Mouse (Mus musculus): ENCODE data around the gene Myt1l. TPM values are rescaled to one million over a fixed set of nuclear protein-coding genes. Genes with fewer than 3 reads are reported as not detected.

Myt1l gene
- polyA plus RNA-seq, 1 experiment: not detected

DNA sequence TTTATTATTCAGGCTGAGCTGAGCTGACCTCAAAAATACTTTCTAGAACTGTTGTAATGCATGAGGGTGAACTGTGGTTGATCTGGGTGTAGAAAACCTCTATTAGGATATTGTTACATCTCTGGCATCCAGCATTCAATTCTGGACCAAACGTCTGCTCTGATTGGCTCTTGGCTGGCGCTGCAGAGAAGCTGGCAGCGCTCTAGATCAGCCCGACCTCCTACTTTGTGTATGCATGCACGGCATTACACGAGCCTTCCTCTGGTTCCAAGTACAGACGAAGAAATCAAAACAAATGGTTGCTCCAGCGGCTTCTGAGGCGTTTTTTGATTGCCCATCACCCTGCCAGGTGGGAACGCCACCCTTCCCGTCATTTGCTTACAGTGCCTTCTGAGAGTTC is 303.2 kb downstream of the Myt1l start:
- TF ChIP-seq POLR2A (IDR thresholded peaks at IDR 0.05; ENCODE audit: low read depth, low read length) (no peak), CTCF (conservative IDR thresholded peaks at IDR 0.05; ENCODE audit: insufficient read depth, insufficient read length, low read depth, low read length) (no peak)
- Histone ChIP-seq H3K4me3 (ENCODE audit: insufficient read depth, low read depth, low read length) (no peak overlapping the region), H3K27ac (ENCODE audit: insufficient read depth, low read depth, low read length) (no peak overlapping the region), H3K4me1 (ENCODE audit: control insufficient read depth, insufficient read depth, low read length) (no peaks in the 10 kb centered on the region), H3K27me3 (replicated peaks; ENCODE audit: control insufficient read depth, insufficient read depth, low read length) (no peaks in the 10 kb centered on the region), H3K36me3 (ENCODE audit: control insufficient read depth, insufficient read depth, low read length) (no peaks in the 10 kb centered on the region)
- no peak for DNase-seq
- 66% methylated on average over 11 of the region's 11 CpGs for WGBS

DNA sequence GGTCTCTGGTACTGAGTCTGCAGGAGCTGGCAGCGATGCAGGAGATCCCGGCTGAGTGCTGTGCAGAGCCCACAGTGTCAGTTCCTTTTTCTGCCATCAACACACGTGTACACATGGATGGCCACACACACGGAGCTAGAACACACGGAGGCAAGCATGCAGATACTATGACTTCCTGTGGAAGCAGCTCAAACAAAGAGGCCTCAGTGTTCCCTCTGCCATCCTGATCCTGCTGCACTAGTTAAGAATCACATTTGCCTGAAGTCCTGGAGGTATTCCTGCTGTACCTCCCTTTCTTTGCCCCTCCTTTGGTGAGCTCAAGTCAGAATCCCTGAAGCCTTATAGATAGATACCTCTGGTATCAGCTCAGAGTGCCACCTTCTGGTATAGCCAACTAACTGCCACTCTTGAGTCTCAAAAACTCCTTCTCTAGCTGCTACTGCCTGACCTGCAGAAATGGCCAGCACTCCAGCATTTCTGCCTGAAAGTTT is 309.2 kb downstream of the Myt1l start:
- Histone ChIP-seq H3K4me1 (ENCODE audit: control insufficient read depth, insufficient read depth, low read length) (no peaks in the 10 kb centered on the region), H3K27ac (ENCODE audit: insufficient read depth, low read depth, low read length) (no peak overlapping the region), H3K4me3 (ENCODE audit: insufficient read depth, low read depth, low read length) (no peak overlapping the region), H3K27me3 (replicated peaks; ENCODE audit: control insufficient read depth, insufficient read depth, low read length) (no peaks in the 10 kb centered on the region), H3K36me3 (ENCODE audit: control insufficient read depth, insufficient read depth, low read length) (no peaks in the 10 kb centered on the region)
- DNase-seq: peak; percentile 22
- 69% methylated on average over 5 of the region's 5 CpGs for WGBS
- peak; percentile 31 for TF ChIP-seq CTCF (conservative IDR thresholded peaks at IDR 0.05; ENCODE audit: insufficient read depth, insufficient read length, low read depth, low read length)
- TF ChIP-seq POLR2A (IDR thresholded peaks at IDR 0.05; ENCODE audit: low read depth, low read length): no peak

DNA sequence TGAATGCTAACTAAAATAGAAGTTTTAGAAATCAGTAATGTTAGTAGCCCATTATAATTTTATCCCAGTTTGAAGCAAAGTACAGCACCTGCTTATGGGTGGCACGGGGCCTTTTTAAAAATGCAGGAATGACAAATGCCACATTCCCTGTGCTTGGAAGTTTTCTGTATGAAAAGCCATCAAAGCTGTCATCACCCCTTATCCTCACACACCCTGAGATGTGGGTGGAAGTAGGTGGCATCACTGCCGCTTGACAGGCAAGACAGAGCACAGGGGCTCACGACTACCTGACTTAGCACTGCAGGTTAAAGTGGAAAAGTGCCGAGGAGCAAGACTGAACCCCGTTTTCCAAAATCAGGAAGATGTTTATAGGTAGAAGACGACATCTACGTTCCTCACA is 310.2 kb downstream of the Myt1l start:
- Histone ChIP-seq H3K4me1 (ENCODE audit: control insufficient read depth, insufficient read depth, low read length) (no peaks in the 10 kb centered on the region), H3K27me3 (replicated peaks; ENCODE audit: control insufficient read depth, insufficient read depth, low read length) (no peaks in the 10 kb centered on the region), H3K27ac (ENCODE audit: insufficient read depth, low read depth, low read length) (no peak overlapping the region), H3K36me3 (ENCODE audit: control insufficient read depth, insufficient read depth, low read length) (no peaks in the 10 kb centered on the region), H3K4me3 (ENCODE audit: insufficient read depth, low read depth, low read length) (no peak overlapping the region)
- TF ChIP-seq POLR2A (IDR thresholded peaks at IDR 0.05; ENCODE audit: low read depth, low read length): no peak
- no peak for TF ChIP-seq CTCF (conservative IDR thresholded peaks at IDR 0.05; ENCODE audit: insufficient read depth, insufficient read length, low read depth, low read length)
- 89% methylated on average over 7 of the region's 7 CpGs for WGBS
- DNase-seq: no peak

DNA sequence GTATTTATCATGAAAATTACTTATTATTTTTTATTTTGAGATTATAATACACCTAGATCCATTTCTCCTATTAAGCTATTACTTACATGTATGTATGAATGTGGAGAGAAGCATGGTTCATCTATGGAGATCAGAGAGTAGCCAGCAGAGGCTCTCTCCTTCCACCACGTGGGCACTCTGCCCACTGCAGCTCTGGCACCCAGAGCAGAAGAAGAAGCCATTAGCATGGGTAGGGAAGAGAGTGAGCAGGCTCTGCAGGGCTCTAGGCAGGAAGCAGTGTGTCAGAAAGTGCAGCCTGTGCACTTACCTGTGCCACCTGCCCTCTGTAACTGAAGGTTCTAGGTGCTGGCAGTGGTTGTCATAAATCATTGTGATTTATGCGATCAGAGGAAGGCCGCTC is 321.8 kb downstream of the Myt1l start:
- Histone ChIP-seq H3K27me3 (replicated peaks; ENCODE audit: control insufficient read depth, insufficient read depth, low read length) (no peaks in the 10 kb centered on the region), H3K27ac (ENCODE audit: insufficient read depth, low read depth, low read length) (no peak overlapping the region), H3K36me3 (ENCODE audit: control insufficient read depth, insufficient read depth, low read length) (no peaks in the 10 kb centered on the region), H3K4me3 (ENCODE audit: insufficient read depth, low read depth, low read length) (no peak overlapping the region), H3K4me1 (ENCODE audit: control insufficient read depth, insufficient read depth, low read length) (no peaks in the 10 kb centered on the region)
- 75% methylated on average over 3 of the region's 3 CpGs for WGBS
- no peak for DNase-seq
- TF ChIP-seq POLR2A (IDR thresholded peaks at IDR 0.05; ENCODE audit: low read depth, low read length) (no peak), CTCF (conservative IDR thresholded peaks at IDR 0.05; ENCODE audit: insufficient read depth, insufficient read length, low read depth, low read length) (no peak)

DNA sequence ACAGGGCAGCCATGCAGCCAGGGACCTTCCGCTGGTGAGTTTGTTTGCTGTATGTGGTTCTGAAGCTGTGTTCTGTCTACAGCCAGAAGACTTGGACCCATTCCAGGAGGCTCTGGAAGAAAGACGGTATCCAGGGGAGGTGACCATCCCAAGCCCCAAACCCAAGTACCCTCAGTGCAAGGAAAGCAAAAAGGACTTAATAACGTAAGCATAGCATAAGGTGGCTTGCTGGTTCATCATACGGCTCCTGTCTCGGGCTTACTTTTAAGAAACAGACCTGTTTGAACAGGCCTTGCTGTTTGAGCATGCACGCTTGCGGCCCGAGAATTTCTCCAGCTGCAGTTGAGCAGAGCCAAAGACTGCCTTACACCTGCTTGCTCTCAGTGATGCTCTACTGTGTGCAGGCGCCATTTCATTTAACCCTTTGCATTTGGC is 326.0 kb downstream of the Myt1l start:
- H3K4me3 ChIP-seq (ENCODE audit: insufficient read depth, low read depth, low read length): no peak overlapping the region
- no peak overlapping the region for H3K27ac ChIP-seq (ENCODE audit: insufficient read depth, low read depth, low read length)
- H3K27me3 ChIP-seq (replicated peaks; ENCODE audit: control insufficient read depth, insufficient read depth, low read length): no peaks in the 10 kb centered on the region
- no peak for DNase-seq
- no peak for TF ChIP-seq CTCF (conservative IDR thresholded peaks at IDR 0.05; ENCODE audit: insufficient read depth, insufficient read length, low read depth, low read length)
- no peaks in the 10 kb centered on the region for H3K36me3 ChIP-seq (ENCODE audit: control insufficient read depth, insufficient read depth, low read length)
- no peaks in the 10 kb centered on the region for H3K4me1 ChIP-seq (ENCODE audit: control insufficient read depth, insufficient read depth, low read length)
- 80% methylated on average over 9 of the region's 9 CpGs for WGBS

DNA sequence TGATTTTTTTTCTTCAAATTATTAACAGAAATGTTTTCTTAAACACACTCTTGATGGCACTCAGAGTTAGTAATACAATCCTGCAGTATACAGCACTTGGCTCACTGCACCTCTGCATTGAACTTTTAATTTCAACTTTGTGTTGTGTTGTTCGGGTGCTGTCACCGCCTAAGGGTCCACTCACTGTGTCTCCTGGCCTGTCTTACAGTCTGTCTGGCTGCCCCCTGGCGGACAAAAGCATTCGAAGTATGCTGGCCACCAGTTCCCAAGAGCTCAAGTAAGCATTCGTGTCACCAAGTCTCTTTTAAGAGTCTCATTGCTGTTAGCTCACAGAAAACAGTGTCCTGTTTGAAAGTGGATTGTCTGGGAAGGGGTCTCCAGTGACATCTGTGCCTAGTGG is 326.8 kb downstream of the Myt1l start:
- 24% methylated on average over 5 of the region's 5 CpGs for WGBS
- Histone ChIP-seq H3K36me3 (ENCODE audit: control insufficient read depth, insufficient read depth, low read length) (no peaks in the 10 kb centered on the region), H3K4me3 (ENCODE audit: insufficient read depth, low read depth, low read length) (no peak overlapping the region), H3K27ac (ENCODE audit: insufficient read depth, low read depth, low read length) (no peak overlapping the region), H3K4me1 (ENCODE audit: control insufficient read depth, insufficient read depth, low read length) (no peaks in the 10 kb centered on the region), H3K27me3 (replicated peaks; ENCODE audit: control insufficient read depth, insufficient read depth, low read length) (no peaks in the 10 kb centered on the region)
- no peak for TF ChIP-seq POLR2A (IDR thresholded peaks at IDR 0.05; ENCODE audit: low read depth, low read length)
- TF ChIP-seq CTCF (conservative IDR thresholded peaks at IDR 0.05; ENCODE audit: insufficient read depth, insufficient read length, low read depth, low read length): peak; percentile 57
- DNase-seq: peak; percentile 34

DNA sequence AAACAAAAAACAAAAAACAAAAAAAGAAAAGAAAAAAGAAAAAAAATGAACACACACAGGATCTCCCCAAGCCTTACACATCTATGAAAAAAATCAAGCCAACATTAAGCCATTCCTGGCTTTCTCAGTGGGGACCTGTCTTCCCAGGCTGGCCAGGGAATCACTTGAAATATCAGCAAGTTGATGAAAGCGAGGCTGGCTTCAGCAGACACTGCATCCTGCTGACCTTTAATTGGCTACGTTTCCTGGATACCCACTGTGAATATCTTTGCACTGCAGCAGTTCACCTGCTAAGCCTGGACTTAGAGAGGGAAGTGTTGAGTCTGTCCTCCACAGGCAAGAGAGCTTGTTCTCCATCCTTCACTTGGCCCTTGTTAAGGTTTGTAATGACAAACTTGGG is 332.8 kb downstream of the Myt1l start:
- Histone ChIP-seq H3K4me1 (ENCODE audit: control insufficient read depth, insufficient read depth, low read length) (no peaks in the 10 kb centered on the region), H3K27me3 (replicated peaks; ENCODE audit: control insufficient read depth, insufficient read depth, low read length) (no peaks in the 10 kb centered on the region), H3K36me3 (ENCODE audit: control insufficient read depth, insufficient read depth, low read length) (no peaks in the 10 kb centered on the region), H3K27ac (ENCODE audit: insufficient read depth, low read depth, low read length) (no peak overlapping the region), H3K4me3 (ENCODE audit: insufficient read depth, low read depth, low read length) (no peak overlapping the region)
- WGBS: 49% methylated on average over 2 of the region's 2 CpGs
- DNase-seq: no peak
- TF ChIP-seq POLR2A (IDR thresholded peaks at IDR 0.05; ENCODE audit: low read depth, low read length) (no peak), CTCF (conservative IDR thresholded peaks at IDR 0.05; ENCODE audit: insufficient read depth, insufficient read length, low read depth, low read length) (no peak)

DNA sequence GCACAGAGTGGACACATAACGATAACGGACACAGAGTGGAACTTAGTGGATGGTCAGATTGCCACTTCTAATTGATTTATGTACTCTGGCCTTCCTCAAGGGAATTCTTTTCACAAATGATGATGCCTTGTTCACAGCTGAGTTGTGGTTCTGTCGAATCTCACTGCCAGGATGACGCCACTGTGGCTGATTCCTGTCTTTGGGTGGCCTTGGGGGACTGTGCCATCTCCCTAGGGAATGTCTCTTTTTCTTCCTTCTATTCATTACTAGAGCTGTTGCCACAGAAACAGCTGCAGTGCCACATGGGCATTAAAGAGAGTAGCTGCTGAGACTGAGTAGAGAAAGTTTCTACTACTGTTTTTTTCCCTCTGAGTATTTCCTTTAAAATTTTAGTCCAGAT is 340.1 kb downstream of the Myt1l start:
- H3K36me3 ChIP-seq (ENCODE audit: control insufficient read depth, insufficient read depth, low read length): no peaks in the 10 kb centered on the region
- WGBS: 75% methylated on average over 4 of the region's 4 CpGs
- H3K27me3 ChIP-seq (replicated peaks; ENCODE audit: control insufficient read depth, insufficient read depth, low read length): no peaks in the 10 kb centered on the region
- no peak for DNase-seq
- no peaks in the 10 kb centered on the region for H3K4me1 ChIP-seq (ENCODE audit: control insufficient read depth, insufficient read depth, low read length)
- H3K4me3 ChIP-seq (ENCODE audit: insufficient read depth, low read depth, low read length): no peak overlapping the region
- H3K27ac ChIP-seq (ENCODE audit: insufficient read depth, low read depth, low read length): no peak overlapping the region
- TF ChIP-seq POLR2A (IDR thresholded peaks at IDR 0.05; ENCODE audit: low read depth, low read length) (no peak), CTCF (conservative IDR thresholded peaks at IDR 0.05; ENCODE audit: insufficient read depth, insufficient read length, low read depth, low read length) (no peak)

All from kidney, adult 2 months (tissue).